Mouse (Mus musculus) MEL (cell line): ENCODE results near the gene Stab2. TPM values are rescaled to one million over a fixed set of nuclear protein-coding genes. Genes with fewer than 3 reads are reported as not detected.

ENCODE experiments used
- DNase-seq: peaks from one replicate; pipeline ENCODE4 v3.0.0; 2011; ENCODE audit warnings: low read depth, low spot score
- H3K27ac ChIP-seq: 2 replicates; pipeline ENCODE4 v1.5.1; 2012; ENCODE audit warnings: low read depth, mild to moderate bottlenecking, control low read depth, low read length, moderate library complexity; ENCODE audit not compliant: control insufficient read depth
- H3K27me3 ChIP-seq, 2 experiments: fragments of 150-350 bp in 1 of 2; sonication (generic) in 1 of 2; 2 replicates each; pipeline ENCODE4 v1.6.1; 2012; ENCODE audit warnings: low read length in 2 of 2, mild to moderate bottlenecking in 2 of 2, improper control_type of control experiment in 1 of 2, moderate library complexity in 1 of 2; ENCODE audit not compliant: insufficient read depth in 2 of 2, control insufficient read depth in 1 of 2
- H3K36me3 ChIP-seq, 2 experiments: 2 replicates each; pipeline ENCODE4 v1.6.1; 2012 to 2014; ENCODE audit warnings: low read length in 2 of 2, improper control_type of control experiment in 1 of 2, inconsistent platforms in 1 of 2, mild to moderate bottlenecking in 1 of 2; ENCODE audit not compliant: insufficient read depth in 2 of 2, control insufficient read depth in 1 of 2
- H3K4me1 ChIP-seq, 2 experiments: fragments of 150-350 bp in 1 of 2; sonication (generic) in 1 of 2; 2 replicates each; pipeline ENCODE4 v1.6.1; 2012; ENCODE audit warnings: low read length in 2 of 2, improper control_type of control experiment in 1 of 2, mild to moderate bottlenecking in 1 of 2; ENCODE audit not compliant: insufficient read depth in 2 of 2, control insufficient read depth in 1 of 2
- H3K4me3 ChIP-seq, 2 experiments: fragments of 150-350 bp in 1 of 2; sonication (generic) in 1 of 2; 2 replicates each; pipeline ENCODE4 v1.5.1; 2012; ENCODE audit warnings: low read depth in 2 of 2, low read length in 2 of 2, mild to moderate bottlenecking in 2 of 2, moderate library complexity in 2 of 2, control low read depth in 1 of 2, improper control_type of control experiment in 1 of 2; ENCODE audit not compliant: control insufficient read depth in 1 of 2, insufficient read depth in 1 of 2
- H3K79me2 ChIP-seq: 2 replicates; pipeline ENCODE4 v1.6.1; 2012; ENCODE audit warnings: mild to moderate bottlenecking, low read length, moderate library complexity; ENCODE audit not compliant: control insufficient read depth, poor library complexity, insufficient read depth
- H3K9ac ChIP-seq: 2 replicates; pipeline ENCODE4 v1.6.1; 2012; ENCODE audit warnings: low read depth, mild to moderate bottlenecking, control low read depth, low read length, moderate library complexity; ENCODE audit not compliant: control insufficient read depth, poor library complexity, severe bottlenecking
- H3K9me3 ChIP-seq: fragments of 150-350 bp; sonication (generic); replicated peaks from 2 replicates; pipeline ENCODE4 v1.6.1; 2012; ENCODE audit warnings: mild to moderate bottlenecking, low read length, improper control_type of control experiment, moderate library complexity; ENCODE audit not compliant: insufficient read depth
- BHLHE40 ChIP-seq: IDR thresholded peaks from 2 replicates; pipeline ENCODE4 v1.6.1; 2012; ENCODE audit warnings: low read depth, mild to moderate bottlenecking, inconsistent platforms, low read length, improper control_type of control experiment, borderline replicate concordance
- CHD1 ChIP-seq: IDR thresholded peaks from 2 replicates; pipeline ENCODE4 v1.6.1; 2012; ENCODE audit warnings: low read depth, mild to moderate bottlenecking, inconsistent platforms, low read length, improper control_type of control experiment
- CTCF ChIP-seq, 3 experiments: IDR thresholded peaks in 2 of 3; conservative IDR thresholded peaks in 1 of 3; 2 replicates each; pipeline ENCODE4 v1.5.1; 2011 to 2012; ENCODE audit warnings: low read length in 3 of 3, low read depth in 2 of 3, mild to moderate bottlenecking in 2 of 3, improper control_type of control experiment in 1 of 3, inconsistent platforms in 1 of 3, mixed read lengths in 1 of 3, moderate library complexity in 1 of 3; ENCODE audit not compliant: control insufficient read depth in 1 of 3, insufficient read depth in 1 of 3, poor library complexity in 1 of 3, severe bottlenecking in 1 of 3
- E2F4 ChIP-seq: IDR thresholded peaks from 2 replicates; pipeline ENCODE4 v1.6.1; 2011; ENCODE audit warnings: low read depth, low read length, improper control_type of control experiment, borderline replicate concordance
- ELF1 ChIP-seq: IDR thresholded peaks from 2 replicates; pipeline ENCODE4 v1.6.1; 2014; ENCODE audit warnings: low read depth, mild to moderate bottlenecking, inconsistent platforms, low read length, improper control_type of control experiment, moderate library complexity
- EP300 ChIP-seq, 2 experiments: IDR thresholded peaks; 2 replicates each; pipeline ENCODE4 v1.6.1; 2011; ENCODE audit warnings: improper control_type of control experiment in 2 of 2, low read length in 2 of 2, low read depth in 1 of 2, mild to moderate bottlenecking in 1 of 2
- ETS1 ChIP-seq: IDR thresholded peaks from 2 replicates; pipeline ENCODE4 v1.6.1; 2012; ENCODE audit warnings: low read depth, mild to moderate bottlenecking, inconsistent platforms, low read length, improper control_type of control experiment, moderate library complexity
- GATA1 ChIP-seq: IDR thresholded peaks from 2 replicates; pipeline ENCODE4 v1.6.1; 2011; ENCODE audit warnings: low read depth, low read length, improper control_type of control experiment
- JUND ChIP-seq: IDR thresholded peaks from 2 replicates; pipeline ENCODE4 v1.6.1; 2011; ENCODE audit warnings: low read depth, mild to moderate bottlenecking, improper control_type of control experiment, low read length
- MAFK ChIP-seq: IDR thresholded peaks from 2 replicates; pipeline ENCODE4 v1.6.1; 2011; ENCODE audit warnings: low read depth, mild to moderate bottlenecking, low read length, improper control_type of control experiment, borderline replicate concordance
- MAZ ChIP-seq: IDR thresholded peaks from 2 replicates; pipeline ENCODE4 v1.6.1; 2012; ENCODE audit warnings: low read depth, mild to moderate bottlenecking, inconsistent platforms, low read length, improper control_type of control experiment
- MEF2A ChIP-seq: IDR thresholded peaks from 2 replicates; pipeline ENCODE4 v1.6.1; 2014; ENCODE audit warnings: low read depth, mild to moderate bottlenecking, inconsistent platforms, low read length, improper control_type of control experiment; ENCODE audit not compliant: poor library complexity, insufficient replicate concordance, severe bottlenecking; ENCODE audit errors: extremely low read depth
- MXI1 ChIP-seq: IDR thresholded peaks from 2 replicates; pipeline ENCODE4 v1.6.1; 2011; ENCODE audit warnings: mild to moderate bottlenecking, low read depth, low read length, improper control_type of control experiment
- MYB ChIP-seq: IDR thresholded peaks from 2 replicates; pipeline ENCODE4 v1.6.1; 2011; ENCODE audit warnings: mild to moderate bottlenecking, low read depth, low read length, improper control_type of control experiment
- POLR2AphosphoS2 ChIP-seq: IDR thresholded peaks from 2 replicates; pipeline ENCODE4 v1.6.1; 2011; ENCODE audit warnings: low read length, improper control_type of control experiment
- RAD21 ChIP-seq: IDR thresholded peaks from 2 replicates; pipeline ENCODE4 v1.6.1; 2011; ENCODE audit warnings: mild to moderate bottlenecking, low read depth, low read length, improper control_type of control experiment
- RCOR1 ChIP-seq: IDR thresholded peaks from 2 replicates; pipeline ENCODE4 v1.6.1; 2012; ENCODE audit warnings: low read depth, mild to moderate bottlenecking, inconsistent platforms, low read length, improper control_type of control experiment
- SIN3A ChIP-seq: IDR thresholded peaks from 2 replicates; pipeline ENCODE4 v1.6.1; 2012; ENCODE audit warnings: low read length, improper control_type of control experiment, inconsistent platforms
- UBTF ChIP-seq: IDR thresholded peaks from 2 replicates; pipeline ENCODE4 v1.6.1; 2012; ENCODE audit warnings: low read depth, mild to moderate bottlenecking, inconsistent platforms, low read length, improper control_type of control experiment, moderate library complexity, borderline replicate concordance; ENCODE audit not compliant: insufficient read depth
- ZC3H11A ChIP-seq: IDR thresholded peaks from 2 replicates; pipeline ENCODE4 v1.6.1; 2012; ENCODE audit warnings: low read depth, mild to moderate bottlenecking, inconsistent platforms, low read length, improper control_type of control experiment
- ZKSCAN1 ChIP-seq: IDR thresholded peaks from 2 replicates; pipeline ENCODE4 v1.6.1; 2012; ENCODE audit warnings: low read depth, mild to moderate bottlenecking, inconsistent platforms, low read length, improper control_type of control experiment, moderate library complexity
- ZNF384 ChIP-seq: IDR thresholded peaks from 2 replicates; pipeline ENCODE4 v1.6.1; 2012; ENCODE audit warnings: low read depth, mild to moderate bottlenecking, inconsistent platforms, low read length, improper control_type of control experiment
- polyA plus RNA-seq, 2 experiments: library from polyadenylated mRNA; stranded (reverse) in 1 of 2; unstranded in 1 of 2; fragments of >175 nt in 1 of 2; fragments of >200 nt in 1 of 2; gene quantifications; 2 replicates each; pipeline versions ENCODE4 v1.2.1 to v1.2.4; 2012; ENCODE audit warnings: low replicate concordance in 2 of 2, low read depth in 1 of 2; ENCODE audit not compliant: insufficient read length in 2 of 2, insufficient read depth in 1 of 2, missing spikeins in 1 of 2
- total RNA-seq: library from RNA; depleted of rRNA; stranded (reverse); fragments of 300-350 nt; gene quantifications from 2 replicates; pipeline ENCODE4 v1.2.3, GENCODE M21; 2012

Stab2 gene
- total and polyA plus RNA-seq, 3 experiments = 0.73 to 5.1 TPM; not detected in 1

- H3K36me3 ChIP-seq = no peaks in the 10 kb centered on the region
- no peak for DNase-seq
- H3K9ac ChIP-seq = no peak overlapping the region
- H3K9me3 ChIP-seq = no peaks in the 10 kb centered on the region
- H3K4me1 ChIP-seq = no peaks in the 10 kb centered on the region
- no peaks in the 10 kb centered on the region for H3K79me2 ChIP-seq
- no peaks in the 10 kb centered on the region for H3K27me3 ChIP-seq
- no peak for TF ChIP-seq ZKSCAN1
- no peak for TF ChIP-seq CHD1
- TF ChIP-seq RAD21 = no peak
- no peak for TF ChIP-seq E2F4
- TF ChIP-seq MAFK = no peak
- no peak for TF ChIP-seq MAZ
- TF ChIP-seq MYB = no peak
- TF ChIP-seq CTCF (IDR thresholded peaks at IDR 0.05 in 2 of 3, conservative IDR thresholded peaks at IDR 0.05 in 1 of 3; ENCODE audit: control insufficient read depth in 1 of 3, insufficient read depth in 1 of 3, low read depth in 2 of 3, low read length in 3 of 3, poor library complexity in 1 of 3, severe bottlenecking in 1 of 3) = no peak
- no peak for TF ChIP-seq MEF2A
- no peak for TF ChIP-seq EP300 (IDR thresholded peaks at IDR 0.05; ENCODE audit: low read depth in 1 of 2, low read length in 2 of 2)
- TF ChIP-seq GATA1 = no peak
- H3K27ac ChIP-seq = no peak overlapping the region
- no peak overlapping the region for H3K4me3 ChIP-seq
Observed at GRCm38 (mm10) chr10:86842659-86843058, 165.2 kb downstream of the Stab2 start.

GRCm38 (mm10) chr10:86838827-86839226, 169.0 kb downstream of the Stab2 start:
- H3K9me3 ChIP-seq = no peaks in the 10 kb centered on the region
- no peaks in the 10 kb centered on the region for H3K4me1 ChIP-seq
- H3K27me3 ChIP-seq = no peaks in the 10 kb centered on the region
- no peaks in the 10 kb centered on the region for H3K79me2 ChIP-seq
- peaks cover 0 to 6% of the 10 kb centered on the region in 2 experiments; a peak in 2 of 4 replicates for H3K36me3 ChIP-seq
- H3K27ac ChIP-seq = no peak overlapping the region
- H3K4me3 ChIP-seq = no peak overlapping the region
- no peak for DNase-seq
- H3K9ac ChIP-seq = no peak overlapping the region
- no peak for TF ChIP-seq MXI1
- no peak for TF ChIP-seq SIN3A
- no peak for TF ChIP-seq ZC3H11A
- no peak for TF ChIP-seq ZKSCAN1
- TF ChIP-seq ETS1 = no peak
- TF ChIP-seq ZNF384 = no peak
- TF ChIP-seq RCOR1 = no peak
- TF ChIP-seq POLR2AphosphoS2 = no peak
- TF ChIP-seq JUND = no peak
- TF ChIP-seq UBTF = no peak
- TF ChIP-seq BHLHE40 = no peak
- no peak for TF ChIP-seq ELF1
- TF ChIP-seq, all 39 proteins: peak for 0
